Mouse (Mus musculus): Measurements from ENCODE around the gene Sec14l5.

Gene Sec14l5

DNA sequence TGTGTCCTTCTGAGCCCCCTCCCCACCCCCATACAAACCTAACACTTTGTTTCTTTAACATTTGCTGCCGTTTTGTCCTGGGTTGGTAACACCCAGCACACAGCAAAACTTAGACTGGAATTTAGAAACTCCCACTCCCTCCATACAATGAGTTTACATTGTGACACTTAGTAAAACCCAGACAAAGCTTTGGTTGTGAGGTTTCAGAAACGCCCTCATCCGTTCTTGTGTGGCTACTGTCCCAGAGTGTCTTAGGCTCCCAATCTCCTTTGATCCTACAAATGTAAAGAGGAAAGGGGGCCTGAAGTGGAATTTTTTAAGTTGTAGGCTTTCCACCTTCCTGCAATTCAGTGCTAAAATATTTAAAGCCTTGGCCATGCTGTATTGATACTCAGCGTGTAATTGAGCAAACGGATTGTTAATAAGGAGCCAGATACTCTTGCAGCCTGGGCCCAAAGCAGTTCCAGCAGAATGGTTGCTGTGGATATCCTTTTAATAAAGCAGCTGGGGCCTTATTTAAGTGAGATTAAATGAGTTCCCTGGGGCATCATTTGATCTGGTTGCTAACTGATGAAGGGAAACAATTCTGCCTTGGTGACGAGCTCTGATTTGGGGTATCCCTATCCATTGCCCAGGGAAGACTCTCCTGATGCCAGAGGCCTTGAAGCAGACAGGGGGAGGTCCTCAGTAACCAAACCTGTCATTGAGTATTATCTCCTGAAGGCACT lies 6.6 kb downstream of the Sec14l5 start:
- no peak for DNase-seq (ENCODE audit: low spot score in 2 of 2)

DNA sequence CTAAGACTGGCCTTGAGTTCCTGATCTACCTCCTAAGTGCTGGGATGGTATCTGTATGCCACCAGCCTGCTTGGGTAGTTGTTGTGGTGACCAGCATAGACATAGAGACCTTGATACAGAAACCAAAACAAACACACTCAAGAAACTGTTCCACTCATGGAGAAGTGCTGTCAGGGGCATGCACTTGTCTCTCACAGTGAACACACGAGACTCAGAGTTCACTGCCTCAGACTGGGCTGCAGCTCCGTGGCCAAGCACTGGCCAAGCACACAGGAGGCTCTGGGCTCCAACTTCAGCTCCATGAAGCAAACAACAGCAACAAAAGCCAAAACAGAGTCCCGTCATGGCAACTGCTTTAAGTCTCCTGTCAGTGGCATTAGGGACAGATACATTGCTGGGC lies 8.1 kb downstream of the Sec14l5 start:
- no peak for DNase-seq (ENCODE audit: low spot score in 2 of 2)

- DNase-seq (ENCODE audit: low spot score in 2 of 2), result no peak
These were observed 9.6 kb downstream of the Sec14l5 start for GRCm38 (mm10) chr16:5156495-5156894.

DNA sequence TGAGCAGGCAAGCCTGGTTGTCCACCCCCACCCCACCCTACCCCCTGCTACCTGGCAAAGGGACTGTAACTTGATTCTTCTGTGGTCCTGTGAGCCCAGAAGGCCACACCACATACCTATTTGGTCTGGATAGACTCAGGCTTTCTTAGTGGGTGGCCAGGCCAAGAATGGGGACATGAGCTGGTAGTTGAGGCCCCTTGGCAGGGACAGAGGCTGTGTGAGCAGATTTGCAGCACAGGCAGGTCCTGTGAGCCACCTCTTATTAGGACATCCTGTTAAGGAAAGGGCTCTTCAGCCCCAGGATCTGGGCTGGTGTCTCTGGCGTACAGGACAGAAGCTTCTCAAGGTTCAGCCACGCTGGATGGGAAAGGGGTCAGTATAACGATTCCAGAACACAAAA lies 10.2 kb downstream of the Sec14l5 start:
- DNase-seq (ENCODE audit: low spot score in 2 of 2), result no peak

- DNase-seq (ENCODE audit: low spot score in 2 of 2), result no peak
These were observed 12.3 kb downstream of the Sec14l5 start for GRCm38 (mm10) chr16:5159248-5159647.

DNA sequence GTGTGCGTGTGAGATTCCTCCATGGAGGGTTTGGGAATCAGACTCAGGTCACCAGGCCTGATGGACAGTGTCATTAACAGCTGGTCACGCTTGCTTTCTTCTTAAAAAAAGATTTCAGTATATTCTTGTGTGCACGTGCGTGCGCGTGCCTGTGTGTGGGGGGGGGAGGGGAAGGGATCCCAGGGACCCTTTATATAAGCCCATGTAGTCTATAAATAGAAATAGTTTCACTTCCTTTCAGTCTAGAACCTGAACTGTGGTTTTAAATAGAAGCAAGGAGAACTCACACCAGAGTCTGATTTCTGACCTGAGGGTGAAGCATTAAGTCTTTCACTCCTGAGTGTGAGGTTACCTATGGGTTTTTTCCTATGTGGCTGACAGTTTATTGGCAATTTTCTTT lies 17.4 kb downstream of the Sec14l5 start:
- DNase-seq (ENCODE audit: low spot score in 2 of 2), result no peak

GRCm38 (mm10) chr16:5168038-5168437 lies 21.1 kb downstream of the Sec14l5 start:
- DNase-seq (ENCODE audit: low spot score in 2 of 2), result no peak

- DNase-seq (ENCODE audit: low spot score in 2 of 2), result no peak
These were observed 21.9 kb downstream of the Sec14l5 start for GRCm38 (mm10) chr16:5168829-5169228.

DNA sequence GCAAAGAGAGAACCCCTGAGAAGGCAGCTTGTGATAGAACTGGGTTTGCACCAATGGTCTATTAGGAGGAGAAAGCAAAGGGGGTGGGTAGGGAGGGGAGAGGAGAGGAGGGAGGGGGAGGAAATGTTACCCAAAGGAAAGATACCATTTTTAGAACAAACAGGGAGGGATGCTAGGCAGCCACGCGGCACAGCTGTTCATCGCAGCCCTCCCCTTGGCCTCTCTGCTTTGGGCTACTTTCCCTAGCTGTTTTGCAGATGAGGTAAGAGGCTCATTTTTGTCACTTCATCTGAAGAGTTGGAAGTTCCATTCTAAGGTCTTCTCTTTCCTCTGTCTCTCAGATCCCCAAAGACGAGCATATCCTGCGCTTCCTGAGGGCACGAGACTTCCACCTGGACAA lies 25.7 kb downstream of the Sec14l5 start:
- DNase-seq (ENCODE audit: low spot score in 2 of 2), result no peak

DNA sequence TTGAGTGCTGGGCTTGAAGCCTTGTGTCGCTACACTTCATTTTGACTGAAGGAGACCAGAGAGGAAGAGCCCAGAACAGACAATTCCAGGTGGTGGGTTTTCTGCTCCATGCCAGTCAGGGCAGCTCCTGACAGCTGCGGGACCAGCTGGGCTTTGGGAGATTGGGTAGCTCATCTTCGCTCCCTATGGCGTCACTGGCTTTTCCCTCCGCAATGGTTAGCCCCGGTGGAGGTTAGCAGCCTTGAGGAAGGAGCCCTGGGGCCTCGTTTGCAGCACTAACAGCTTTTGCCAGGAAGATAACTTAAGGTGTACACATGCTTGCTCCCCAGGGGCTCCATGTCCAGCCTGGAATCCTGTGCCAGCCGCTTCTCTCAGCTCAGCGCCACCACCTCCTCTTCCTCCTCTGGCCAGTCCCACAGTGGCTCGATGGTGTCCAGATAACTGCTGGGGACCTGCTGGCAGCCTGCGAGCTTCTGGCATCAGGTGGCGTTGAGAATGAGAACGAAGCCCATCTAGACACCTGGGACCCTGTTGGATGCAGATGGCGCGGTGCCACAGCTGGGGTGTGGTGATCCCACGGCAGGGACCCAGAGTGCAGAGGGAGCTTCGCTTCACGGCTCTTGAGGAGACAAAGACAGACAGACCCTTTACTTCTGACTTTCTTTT lies 36.5 kb downstream of the Sec14l5 start:
- DNase-seq (ENCODE audit: low spot score in 2 of 2), result no peak

DNA sequence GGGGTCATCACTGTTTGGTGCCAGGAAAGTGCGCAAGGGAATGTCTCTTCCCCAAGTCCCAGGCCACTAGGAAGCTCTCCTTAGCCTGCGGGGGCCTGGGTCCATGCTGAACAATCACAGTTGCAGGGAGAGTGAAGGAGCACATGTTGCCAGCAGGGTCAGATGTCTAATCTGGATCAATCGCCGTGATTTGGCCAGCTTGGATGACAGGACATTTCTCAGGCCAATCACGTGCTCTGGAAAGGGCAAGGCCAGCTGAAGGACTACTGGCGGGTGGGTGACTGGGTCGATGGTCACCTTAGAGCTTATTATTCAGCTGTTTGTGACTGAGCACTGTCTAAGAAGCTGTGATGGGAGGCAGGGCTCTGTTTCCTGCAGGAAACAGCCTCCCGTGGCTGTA lies 37.2 kb downstream of the Sec14l5 start:
- no peak for DNase-seq (ENCODE audit: low spot score in 2 of 2)

GRCm38 (mm10) chr16:5184956-5185355 lies 38.0 kb downstream of the Sec14l5 start:
- DNase-seq (ENCODE audit: low spot score in 2 of 2), result no peak

DNA sequence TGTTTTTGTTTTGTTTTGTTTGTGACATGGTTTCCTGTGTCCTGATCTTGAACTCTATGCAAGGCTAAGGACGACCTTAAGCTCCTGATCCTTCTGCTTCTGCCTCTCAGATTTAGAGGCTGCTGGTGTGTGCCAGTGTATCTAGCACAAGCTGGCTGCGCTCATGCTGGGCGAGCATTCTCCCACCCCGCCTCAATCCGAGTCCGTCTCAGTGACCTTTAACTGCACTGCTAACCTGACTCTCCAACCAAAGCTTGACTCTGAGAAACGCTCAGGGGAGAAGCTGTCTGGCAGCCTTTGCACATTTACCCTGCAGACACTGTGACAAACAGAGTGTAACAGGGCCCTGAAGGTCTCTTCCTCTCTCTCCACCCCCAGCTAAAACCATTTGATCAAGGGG lies 38.8 kb downstream of the Sec14l5 start:
- no peak for DNase-seq (ENCODE audit: low spot score in 2 of 2)

GRCm38 (mm10) chr16:5186234-5186633 lies 39.3 kb downstream of the Sec14l5 start:
- DNase-seq (ENCODE audit: low spot score in 2 of 2), result peak in 1 of 2 experiments; percentile 34

- peak; percentile 28 to 40 for DNase-seq (ENCODE audit: low spot score in 2 of 2)
These were observed 48.2 kb downstream of the Sec14l5 start for GRCm38 (mm10) chr16:5195080-5195479.

DNA sequence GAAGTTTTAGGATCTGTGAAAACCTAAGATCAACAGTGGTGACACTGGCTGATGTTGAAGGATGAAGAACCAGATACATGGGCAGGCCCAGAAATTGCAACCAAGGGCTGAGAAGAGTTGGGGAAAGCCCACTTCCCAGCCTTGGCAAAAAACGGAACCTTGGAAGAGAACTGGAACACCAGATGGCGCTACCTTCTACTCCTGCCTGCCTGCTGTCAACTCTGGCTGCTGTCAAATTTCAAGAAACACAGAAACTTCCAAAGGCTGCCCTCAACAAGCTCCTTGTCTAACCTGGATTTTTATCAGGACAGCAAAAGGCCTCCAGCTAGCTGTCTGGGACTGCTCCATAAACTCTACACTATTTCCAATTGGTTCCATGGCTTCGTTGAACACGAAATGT lies 55.8 kb downstream of the Sec14l5 start:
- peak; percentile 30 to 32 for DNase-seq (ENCODE audit: low spot score in 2 of 2)

GRCm38 (mm10) chr16:5203200-5203599 lies 56.3 kb downstream of the Sec14l5 start:
- no peak for DNase-seq (ENCODE audit: low spot score in 2 of 2)

- peak; percentile 63 to 69 for DNase-seq (ENCODE audit: low spot score in 2 of 2)
These were observed 56.9 kb downstream of the Sec14l5 start, which contains the start of gene Nagpa for GRCm38 (mm10) chr16:5203668-5204433. Gene Nagpa, minus strand, starts transcription at chr16:5204012.

DNA sequence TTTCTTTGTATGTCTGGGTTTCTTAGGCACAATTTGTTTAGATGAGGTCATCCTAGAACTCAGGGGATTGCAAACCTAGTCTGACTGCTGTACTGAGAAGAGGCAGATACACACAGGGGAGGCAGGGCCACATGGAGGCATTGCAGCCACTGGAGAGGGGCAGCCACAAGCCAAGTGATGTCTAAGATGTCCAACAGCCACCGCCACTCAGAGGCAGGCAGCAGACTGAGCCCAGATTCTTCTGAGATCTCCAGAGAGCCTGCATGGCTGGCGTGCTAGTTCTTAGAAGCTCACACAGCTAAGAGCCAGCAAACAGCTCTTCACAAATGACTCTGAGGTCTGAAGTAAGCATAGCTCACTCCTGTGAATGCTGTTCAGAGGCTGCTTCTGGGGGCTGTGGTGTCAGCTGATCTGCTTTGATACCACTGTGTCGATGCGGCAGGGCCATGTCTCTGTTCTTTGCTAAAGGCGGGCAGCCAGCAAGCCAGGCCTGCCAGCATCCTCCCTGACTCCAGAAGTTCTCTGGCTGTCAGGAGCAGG lies 58.6 kb downstream of the Sec14l5 start:
- DNase-seq (ENCODE audit: low spot score in 2 of 2), result no peak

DNA sequence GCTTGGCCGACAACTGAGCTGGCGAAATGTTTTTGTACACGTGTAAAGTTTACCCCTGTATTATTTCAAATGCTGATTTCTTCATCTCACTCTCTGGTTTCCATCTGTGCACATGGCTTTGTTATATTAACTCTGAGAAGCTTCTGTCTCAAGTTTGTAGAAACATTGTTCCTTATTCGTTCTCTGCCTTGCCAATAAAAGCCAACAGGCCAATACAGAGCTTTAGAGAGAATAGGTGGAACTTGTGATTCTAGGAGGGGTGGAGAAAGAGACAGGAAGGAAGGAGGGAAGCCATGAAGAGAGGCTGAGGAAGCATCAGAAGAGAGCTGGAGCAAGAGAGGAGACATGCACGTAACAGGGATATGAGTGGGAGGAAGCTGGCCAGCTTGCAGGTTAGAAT lies 59.1 kb downstream of the Sec14l5 start:
- no peak for DNase-seq (ENCODE audit: low spot score in 2 of 2)

DNA sequence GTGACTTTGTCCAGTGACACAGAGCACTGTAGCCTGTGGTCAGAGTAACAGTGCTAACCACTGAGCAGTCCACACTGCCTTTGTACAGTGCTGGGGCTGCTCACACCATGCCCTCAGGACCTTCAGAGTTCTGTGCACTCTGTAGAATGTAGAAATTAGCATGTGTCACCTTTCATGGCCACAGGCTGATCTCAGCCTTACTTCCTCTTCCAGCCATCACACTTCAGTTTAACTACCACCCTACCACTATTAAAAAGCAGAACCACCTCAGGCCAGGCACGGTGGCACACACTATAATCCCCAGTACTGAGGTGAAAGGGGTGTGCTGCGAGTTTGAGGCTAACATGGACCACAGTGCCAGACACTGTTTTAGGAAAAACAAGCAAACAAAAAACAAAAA lies 63.5 kb downstream of the Sec14l5 start:
- no peak for DNase-seq (ENCODE audit: low spot score in 2 of 2)

- no peak for DNase-seq (ENCODE audit: low spot score in 2 of 2)
These were observed 65.2 kb downstream of the Sec14l5 start for GRCm38 (mm10) chr16:5212150-5212549.
